Mouse (Mus musculus) hindbrain, embryonic 15.5 days (tissue): ENCODE data around the gene Entpd1. TPM values are rescaled to one million over a fixed set of nuclear protein-coding genes. Genes with fewer than 3 reads are reported as not detected.

Experiments
- ATAC-seq: fragments of 200-750 bp; cut with Nextera tagmentation; 2 replicates; pipeline ENCODE4 v1.8.0; 2017; ENCODE audit warnings: low read depth, moderate number of reproducible peaks, moderate TSS enrichment; ENCODE audit not compliant: low FRiP score
- H3K27ac ChIP-seq: fragments of 300-500 bp; sonication (generic); replicated peaks from 2 replicates; pipeline ENCODE4 v1.5.1; 2015; ENCODE audit warnings: mild to moderate bottlenecking, inconsistent platforms
- H3K27me3 ChIP-seq: fragments of 300-500 bp; sonication (generic); 2 replicates; pipeline ENCODE4 v1.6.1; 2015; ENCODE audit warnings: control low read depth, inconsistent platforms
- H3K36me3 ChIP-seq: fragments of 300-500 bp; sonication (generic); 2 replicates; pipeline ENCODE4 v1.6.1; 2015; ENCODE audit warnings: control low read depth, inconsistent platforms
- H3K4me1 ChIP-seq: fragments of 300-500 bp; sonication (generic); replicated peaks from 2 replicates; pipeline ENCODE4 v1.6.1; 2015; ENCODE audit warnings: control low read depth, inconsistent platforms
- H3K4me2 ChIP-seq: fragments of 300-500 bp; sonication (generic); 2 replicates; pipeline ENCODE4 v1.6.1; 2015; ENCODE audit warnings: moderate library complexity, mild to moderate bottlenecking, inconsistent platforms
- H3K4me3 ChIP-seq: fragments of 300-500 bp; sonication (generic); 2 replicates; pipeline ENCODE4 v1.5.1; 2015; ENCODE audit warnings: mild to moderate bottlenecking, inconsistent platforms
- H3K9ac ChIP-seq: fragments of 300-500 bp; sonication (generic); 2 replicates; pipeline ENCODE4 v1.6.1; 2015; ENCODE audit warnings: inconsistent platforms
- H3K9me3 ChIP-seq: fragments of 300-500 bp; sonication (generic); 2 replicates; pipeline ENCODE4 v1.6.1; 2016; ENCODE audit warnings: control low read depth, inconsistent platforms
- WGBS: fragments of 180-500 bp; shearing (Covaris S2); methylation state at CpG from one replicate; pipeline ENCODE4 v1.1.7; 2015; 5-methylcytosine and 5-hydroxymethylcytosine counted together
- polyA plus RNA-seq: library from polyadenylated mRNA; unstranded; fragments of >200 nt; fragmentation: Nextera tagmentation; extraction: Ambion mirVana; gene quantifications from 2 replicates; pipeline ENCODE4 v1.2.1, GENCODE M21; 2015

The Entpd1 gene
- polyA plus RNA-seq, 1 experiment from 2014 or later: 9.1 TPM

DNA sequence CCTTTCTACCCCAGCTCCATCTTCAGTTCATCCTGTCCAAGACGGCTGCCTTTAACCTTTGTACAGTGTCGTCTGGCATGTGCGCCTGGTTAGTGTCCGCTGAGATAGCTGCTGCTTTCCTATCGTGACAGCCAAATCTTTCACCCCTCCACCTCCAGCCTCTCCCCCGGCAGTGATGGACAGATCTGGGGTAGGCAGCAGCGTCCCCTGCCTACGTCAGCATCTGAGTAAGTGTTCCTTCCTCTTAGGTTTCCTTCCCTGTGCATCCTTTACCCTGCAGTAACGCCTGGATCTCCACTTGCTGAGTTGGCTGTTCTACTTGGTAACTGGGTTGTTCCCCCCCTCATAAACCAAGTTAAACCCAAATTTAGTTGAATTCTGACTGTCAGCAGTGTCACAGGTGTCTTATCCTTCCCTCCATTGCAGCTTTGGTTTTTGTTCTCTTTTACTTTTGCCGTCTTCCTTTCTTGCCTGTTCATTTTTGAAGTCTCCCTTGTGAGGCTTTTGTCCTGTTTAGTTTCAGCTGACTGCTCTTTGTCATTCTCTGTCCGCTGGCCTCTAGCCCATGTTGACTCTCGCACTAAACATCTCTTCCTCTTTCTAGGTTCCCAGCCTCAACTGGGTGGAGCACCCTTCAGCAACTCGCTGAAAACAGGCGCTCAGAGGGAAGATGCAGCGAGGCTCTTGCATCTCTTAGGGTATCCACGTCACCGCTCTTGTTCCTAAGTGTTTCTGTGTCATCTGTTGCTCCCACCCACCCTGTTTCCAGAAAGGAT is 66.6 kb downstream of the Entpd1 start:
- ATAC-seq: no peak
- Histone ChIP-seq H3K27me3 (no peaks in the 10 kb centered on the region), H3K27ac (no peak overlapping the region), H3K9me3 (no peaks in the 10 kb centered on the region), H3K9ac (no peak overlapping the region), H3K4me1 (no peaks in the 10 kb centered on the region), H3K36me3 (no peaks in the 10 kb centered on the region), H3K4me3 (no peak overlapping the region), H3K4me2 (no peak overlapping the region)
- 57% methylated on average over 17 of the region's 17 CpGs for WGBS

DNA sequence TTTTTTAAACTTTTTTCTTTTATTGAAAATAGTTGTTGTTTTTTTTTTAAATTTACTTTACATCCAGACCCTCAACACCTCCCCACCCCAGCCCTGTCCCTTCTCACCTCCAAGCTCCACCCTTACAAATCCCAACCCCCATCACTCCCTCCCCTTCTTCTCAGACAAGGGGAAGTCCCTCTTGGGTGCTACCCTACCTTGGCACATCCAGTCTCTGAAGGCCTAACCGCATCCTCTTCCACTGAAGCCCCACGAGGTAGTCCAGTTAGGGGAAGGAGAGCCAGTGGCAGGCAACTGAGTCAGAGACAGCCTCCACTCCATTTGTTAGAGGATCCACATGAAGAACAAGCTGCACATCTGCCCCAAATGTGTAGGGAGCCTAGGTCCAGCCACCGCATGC is 67.5 kb downstream of the Entpd1 start:
- Histone ChIP-seq H3K4me2 (no peak overlapping the region), H3K9ac (no peak overlapping the region), H3K9me3 (no peaks in the 10 kb centered on the region), H3K27ac (no peak overlapping the region), H3K4me3 (no peak overlapping the region), H3K36me3 (no peaks in the 10 kb centered on the region), H3K4me1 (no peaks in the 10 kb centered on the region), H3K27me3 (no peaks in the 10 kb centered on the region)
- ATAC-seq: no peak
- WGBS: 92% methylated on average over 3 of the region's 3 CpGs

DNA sequence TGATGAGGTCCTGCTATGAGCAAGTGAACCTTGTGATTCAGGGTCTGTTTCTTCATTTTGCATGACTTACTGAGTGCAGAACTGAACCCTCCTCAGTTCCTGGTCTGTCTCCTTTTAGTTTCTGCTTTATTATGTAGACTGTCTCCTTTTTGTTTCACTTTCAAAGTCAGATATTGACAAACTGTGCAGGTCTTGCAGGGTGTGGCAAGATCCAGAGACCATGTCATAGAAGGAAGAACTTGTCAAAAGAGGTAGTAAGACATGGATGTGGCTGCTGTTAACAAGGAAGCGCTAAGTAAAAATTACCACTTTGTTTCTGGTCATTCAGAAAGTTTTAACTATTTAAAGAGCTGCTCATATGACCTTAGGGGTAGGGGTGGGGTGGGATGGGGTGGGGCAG is 72.0 kb downstream of the Entpd1 start:
- ATAC-seq: no peak
- Histone ChIP-seq H3K4me3 (no peak overlapping the region), H3K9ac (no peak overlapping the region), H3K4me2 (no peak overlapping the region), H3K4me1 (no peaks in the 10 kb centered on the region), H3K27ac (no peak overlapping the region), H3K9me3 (no peaks in the 10 kb centered on the region), H3K27me3 (no peaks in the 10 kb centered on the region), H3K36me3 (no peaks in the 10 kb centered on the region)
- 96% methylated on average over 1 of the region's 1 CpGs for WGBS

DNA sequence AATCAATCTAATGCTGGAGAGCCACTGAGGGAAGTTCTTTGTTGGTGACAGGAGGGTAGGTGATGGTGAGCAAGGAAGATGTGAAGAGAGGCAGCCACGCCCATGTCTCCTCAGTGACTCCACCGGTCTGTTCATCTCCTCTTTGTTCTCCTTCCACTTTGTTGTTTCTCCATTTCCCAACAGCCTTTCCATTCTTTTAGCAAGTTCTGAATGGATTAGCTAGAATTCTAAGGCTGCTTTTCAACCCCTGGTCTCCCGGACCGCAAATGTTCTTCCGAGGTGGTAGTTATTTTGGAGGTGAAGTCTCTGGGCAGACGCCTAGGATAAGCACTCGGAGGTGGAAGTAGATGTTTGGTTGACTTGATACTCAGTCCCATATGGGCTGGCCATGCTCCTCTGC is 72.4 kb downstream of the Entpd1 start:
- Histone ChIP-seq H3K9me3 (no peaks in the 10 kb centered on the region), H3K36me3 (no peaks in the 10 kb centered on the region), H3K27ac (no peak overlapping the region), H3K27me3 (no peaks in the 10 kb centered on the region), H3K4me2 (no peak overlapping the region), H3K4me3 (no peak overlapping the region), H3K4me1 (no peaks in the 10 kb centered on the region), H3K9ac (no peak overlapping the region)
- WGBS: 88% methylated on average over 7 of the region's 7 CpGs
- ATAC-seq: no peak

DNA sequence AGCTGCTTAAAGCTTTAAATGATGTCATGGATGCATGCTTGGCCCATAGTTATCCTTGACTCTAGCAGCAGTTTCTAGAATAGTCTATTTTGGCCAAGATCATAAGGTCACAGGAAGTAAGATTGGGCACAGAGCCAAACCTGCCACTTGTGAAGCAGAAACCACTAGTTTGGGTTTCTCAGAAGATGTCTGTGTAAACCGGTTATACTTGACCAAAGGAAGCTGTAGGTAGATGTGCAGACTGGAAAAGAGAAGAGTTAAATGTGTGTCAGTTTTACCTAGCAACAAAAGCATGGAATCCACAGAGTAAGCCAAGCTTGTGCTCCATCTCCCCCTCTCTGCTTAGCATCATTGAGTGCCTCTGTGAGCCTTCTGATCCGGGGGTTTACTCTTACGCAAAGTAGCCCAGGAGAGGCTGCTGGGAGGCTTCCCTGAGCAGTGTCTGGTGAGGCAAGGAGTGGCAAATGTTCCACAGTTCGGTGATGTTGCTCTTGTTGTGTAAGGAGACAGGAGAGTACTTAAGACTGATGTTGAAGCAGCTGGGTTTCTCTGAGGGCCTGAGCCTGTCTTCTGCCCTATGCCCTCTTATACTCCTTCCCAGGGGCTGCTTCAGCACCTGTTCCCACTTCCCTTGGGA is 75.2 kb downstream of the Entpd1 start:
- Histone ChIP-seq H3K27ac (no peak overlapping the region), H3K27me3 (no peaks in the 10 kb centered on the region), H3K36me3 (no peaks in the 10 kb centered on the region), H3K9me3 (no peaks in the 10 kb centered on the region), H3K4me1 (no peaks in the 10 kb centered on the region), H3K4me3 (no peak overlapping the region), H3K4me2 (no peak overlapping the region), H3K9ac (no peak overlapping the region)
- ATAC-seq: no peak
- 89% methylated on average over 4 of the region's 4 CpGs for WGBS

DNA sequence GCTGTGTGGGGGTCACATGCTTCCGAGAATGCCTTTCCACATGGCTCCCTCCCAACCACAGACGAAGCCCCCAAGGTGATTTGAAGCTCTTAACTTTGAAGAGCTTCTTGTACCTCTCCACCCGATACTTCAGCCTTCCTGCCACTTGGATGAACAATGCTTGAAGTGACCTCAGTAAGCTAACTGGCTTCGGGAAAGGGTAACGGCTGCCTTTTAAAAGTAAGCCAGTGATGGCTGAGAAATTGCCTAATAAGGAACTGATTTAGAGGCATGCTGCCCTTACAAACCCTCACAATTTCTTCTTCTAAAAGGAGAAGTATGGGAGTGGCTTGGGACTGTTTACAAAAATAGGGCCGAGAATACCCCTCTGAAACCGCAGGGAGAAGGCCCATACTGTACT is 81.0 kb downstream of the Entpd1 start:
- Histone ChIP-seq H3K27me3 (no peaks in the 10 kb centered on the region), H3K27ac (no peak overlapping the region), H3K4me1 (no peaks in the 10 kb centered on the region), H3K9ac (no peak overlapping the region), H3K36me3 (no peaks in the 10 kb centered on the region), H3K9me3 (no peaks in the 10 kb centered on the region), H3K4me3 (no peak overlapping the region), H3K4me2 (no peak overlapping the region)
- WGBS: 91% methylated on average over 7 of the region's 7 CpGs
- no peak for ATAC-seq

DNA sequence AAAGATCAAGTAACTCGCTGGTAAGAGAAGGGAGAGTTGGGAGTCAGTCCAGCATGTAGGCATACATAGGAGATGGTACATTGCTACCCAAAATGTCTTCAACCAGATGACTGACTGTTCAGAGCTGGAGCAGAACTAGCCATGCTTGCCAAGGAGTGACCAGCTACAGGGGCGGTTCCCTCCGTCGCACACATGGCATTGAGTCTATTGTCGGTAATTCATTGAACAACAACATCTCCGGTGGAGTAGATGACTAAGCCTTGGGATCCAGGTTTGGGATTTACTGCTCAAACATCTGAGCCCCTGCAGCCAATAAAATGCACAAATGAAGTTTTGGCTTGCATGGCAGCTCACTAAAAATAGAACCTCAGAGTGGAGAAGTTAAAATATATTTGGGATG is 84.0 kb downstream of the Entpd1 start:
- no peak overlapping the region for H3K9ac ChIP-seq
- H3K27ac ChIP-seq: no peak overlapping the region
- no peak for ATAC-seq
- H3K4me1 ChIP-seq: no peaks in the 10 kb centered on the region
- no peak overlapping the region for H3K4me2 ChIP-seq
- H3K4me3 ChIP-seq: no peak overlapping the region
- no peaks in the 10 kb centered on the region for H3K9me3 ChIP-seq
- no peaks in the 10 kb centered on the region for H3K36me3 ChIP-seq
- no peaks in the 10 kb centered on the region for H3K27me3 ChIP-seq
- WGBS: 90% methylated on average over 6 of the region's 6 CpGs

DNA sequence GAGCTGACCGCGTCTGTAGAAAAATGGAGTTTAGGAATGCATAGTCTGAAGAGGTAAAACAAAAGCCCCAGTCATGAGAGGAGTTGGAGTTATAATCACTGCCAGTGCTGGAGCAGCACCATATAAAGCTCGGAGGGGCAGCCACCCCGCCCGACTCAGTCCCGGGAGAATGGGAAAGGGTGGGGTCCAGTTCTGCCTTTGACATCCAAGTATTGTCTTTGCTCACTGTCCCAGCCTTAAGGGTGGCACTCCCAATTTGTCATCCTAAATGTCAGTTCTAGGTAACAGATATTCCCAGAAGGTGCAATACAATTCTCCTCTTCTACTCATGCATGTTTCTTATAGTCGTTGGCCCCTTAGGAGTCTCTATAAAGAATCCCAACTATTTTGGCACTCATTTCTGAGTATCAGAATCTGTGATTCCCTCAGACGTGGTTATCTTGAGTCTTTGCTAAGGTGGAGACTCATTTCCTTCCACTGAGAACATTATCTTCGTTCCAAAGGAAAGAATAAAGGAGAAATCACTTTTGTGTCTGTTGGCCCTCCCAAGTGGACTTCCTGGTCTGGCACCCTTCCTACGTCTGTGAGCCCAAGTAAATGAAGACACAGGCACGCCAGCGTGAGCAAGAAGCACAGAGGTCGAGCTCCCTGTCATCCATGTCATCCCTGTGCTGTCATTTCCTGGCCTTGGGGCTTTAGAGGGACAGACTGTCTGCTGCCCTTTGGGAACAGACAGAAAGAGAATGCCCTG is 86.1 kb downstream of the Entpd1 start:
- WGBS: 69% methylated on average over 13 of the region's 13 CpGs
- no peak for ATAC-seq
- Histone ChIP-seq H3K9ac (no peak overlapping the region), H3K4me3 (no peak overlapping the region), H3K27ac (no peak overlapping the region), H3K27me3 (no peaks in the 10 kb centered on the region), H3K9me3 (no peaks in the 10 kb centered on the region), H3K4me2 (no peak overlapping the region), H3K36me3 (no peaks in the 10 kb centered on the region), H3K4me1 (no peaks in the 10 kb centered on the region; the same call in 1 of the 2 replicates)

DNA sequence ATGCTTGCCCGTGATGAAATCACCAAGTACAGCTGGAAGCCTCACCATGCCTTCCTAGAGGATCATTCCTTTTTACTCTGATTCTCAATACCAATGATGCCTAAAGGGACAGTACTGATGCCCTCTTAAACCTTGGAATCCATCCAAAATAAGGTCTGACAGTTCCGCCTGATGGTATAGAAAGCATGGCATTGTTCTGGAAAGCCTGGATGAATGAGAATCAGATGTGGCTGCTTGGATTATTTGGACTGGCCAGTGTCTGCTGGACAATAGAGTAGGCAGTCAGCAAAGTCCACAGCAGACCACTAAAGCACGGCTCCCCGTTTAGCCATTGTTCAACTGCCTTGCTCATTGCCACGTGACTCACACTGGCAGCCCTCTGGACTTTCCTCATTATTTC is 87.7 kb downstream of the Entpd1 start:
- no peak overlapping the region for H3K27ac ChIP-seq
- no peaks in the 10 kb centered on the region for H3K27me3 ChIP-seq
- H3K4me2 ChIP-seq: no peak overlapping the region
- H3K9me3 ChIP-seq: no peaks in the 10 kb centered on the region
- no peak for ATAC-seq
- H3K4me3 ChIP-seq: no peak overlapping the region
- H3K4me1 ChIP-seq: no peaks in the 10 kb centered on the region; the same call in 1 of the 2 replicates
- 35% methylated on average over 5 of the region's 5 CpGs for WGBS
- no peaks in the 10 kb centered on the region for H3K36me3 ChIP-seq
- no peak overlapping the region for H3K9ac ChIP-seq

DNA sequence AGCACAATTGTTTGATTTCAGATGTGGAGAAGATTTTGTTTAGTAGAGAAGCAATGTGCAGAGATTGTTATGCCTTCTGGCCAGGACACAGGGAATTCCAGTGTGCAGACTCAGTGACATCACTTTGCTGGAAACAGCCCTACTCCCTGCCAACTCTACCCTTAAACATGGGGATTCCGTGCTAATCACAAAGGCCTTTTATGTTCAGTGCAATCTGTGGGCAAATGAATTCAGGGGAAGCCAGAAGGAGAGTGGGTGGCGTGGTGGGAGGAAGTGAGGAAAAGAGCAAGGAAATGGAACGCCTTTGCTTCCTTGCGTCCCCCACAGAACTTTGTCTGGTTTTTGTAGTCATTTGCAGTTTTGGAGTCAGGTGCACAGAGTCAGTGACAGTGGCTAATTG is 90.2 kb downstream of the Entpd1 start:
- H3K4me2 ChIP-seq: no peak overlapping the region
- H3K4me1 ChIP-seq: no peaks in the 10 kb centered on the region; the same call in 1 of the 2 replicates
- no peak for ATAC-seq
- no peak overlapping the region for H3K9ac ChIP-seq
- no peaks in the 10 kb centered on the region for H3K9me3 ChIP-seq
- H3K36me3 ChIP-seq: no peaks in the 10 kb centered on the region
- H3K4me3 ChIP-seq: no peak overlapping the region
- H3K27me3 ChIP-seq: no peaks in the 10 kb centered on the region
- H3K27ac ChIP-seq: no peak overlapping the region
- WGBS: 54% methylated on average over 4 of the region's 4 CpGs

DNA sequence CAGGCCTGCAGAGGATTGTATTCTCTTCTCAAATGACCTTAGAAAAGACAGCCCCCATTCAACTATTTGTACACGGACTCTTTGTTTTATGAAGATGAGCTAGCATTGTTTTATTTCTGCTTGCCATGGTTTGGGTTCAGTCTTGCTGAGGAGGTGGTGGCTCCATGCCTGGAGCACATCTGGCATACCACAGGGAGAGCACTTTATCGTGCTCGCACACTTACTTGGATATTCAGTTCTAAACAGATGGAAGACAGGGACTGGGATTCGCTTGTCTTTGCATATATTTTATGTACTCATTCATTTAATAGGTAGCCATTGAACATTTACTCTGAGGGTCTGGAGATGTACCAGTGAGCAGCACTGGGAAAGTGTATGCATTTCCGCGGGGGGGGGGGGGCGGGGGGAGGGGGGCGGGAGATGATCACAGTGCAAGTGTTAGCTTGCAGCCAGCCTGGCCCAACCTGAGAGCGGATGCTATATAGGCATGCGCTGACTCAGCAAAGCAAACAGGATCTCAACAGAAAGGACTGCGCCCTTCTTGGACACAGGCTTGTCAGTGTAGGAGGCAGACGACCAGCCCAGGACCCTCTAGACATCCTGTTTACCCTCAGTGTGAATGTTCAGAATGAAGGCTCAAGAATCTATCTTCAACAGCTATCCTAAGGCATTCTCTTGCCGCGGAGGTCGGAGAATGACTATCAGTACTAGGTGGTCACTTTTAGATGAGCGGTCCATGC is 100.9 kb downstream of the Entpd1 start:
- Histone ChIP-seq H3K36me3 (no peaks in the 10 kb centered on the region), H3K4me2 (no peak overlapping the region), H3K4me3 (no peak overlapping the region), H3K4me1 (no peaks in the 10 kb centered on the region), H3K27ac (0 out of 2 replicates have a peak overlapping the region, but pooled peaks have one; percentile 2), H3K9ac (no peak overlapping the region), H3K9me3 (no peaks in the 10 kb centered on the region), H3K27me3 (no peaks in the 10 kb centered on the region)
- 77% methylated on average over 16 of the region's 16 CpGs for WGBS
- ATAC-seq: no peak

DNA sequence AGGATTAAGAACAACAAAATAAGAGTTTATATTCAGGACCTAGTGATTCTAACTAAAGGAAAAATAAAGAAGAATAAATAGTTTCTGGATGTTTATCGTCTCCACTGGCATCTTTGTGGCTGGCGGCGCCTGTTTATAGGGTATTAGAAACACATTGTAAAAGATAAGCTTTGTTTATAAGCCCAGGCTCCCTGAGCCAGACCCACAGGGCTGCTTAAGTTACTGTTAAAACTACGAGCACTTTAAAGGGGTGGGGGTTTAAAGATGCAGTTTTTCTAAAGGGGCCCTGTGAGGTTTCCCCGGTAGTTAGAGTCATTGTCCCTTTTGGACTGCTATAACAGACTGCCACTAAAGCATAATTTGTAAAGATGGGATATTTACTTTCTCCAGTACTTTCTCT is 102.5 kb downstream of the Entpd1 start:
- Histone ChIP-seq H3K4me1 (no peaks in the 10 kb centered on the region), H3K9ac (no peak overlapping the region), H3K36me3 (no peaks in the 10 kb centered on the region), H3K9me3 (no peaks in the 10 kb centered on the region), H3K4me3 (no peak overlapping the region), H3K27ac (no peak overlapping the region), H3K27me3 (no peaks in the 10 kb centered on the region), H3K4me2 (no peak overlapping the region)
- WGBS: 81% methylated on average over 5 of the region's 5 CpGs
- no peak for ATAC-seq
